Mouse (Mus musculus): ENCODE measurements around the gene Slc39a10.

DNA sequence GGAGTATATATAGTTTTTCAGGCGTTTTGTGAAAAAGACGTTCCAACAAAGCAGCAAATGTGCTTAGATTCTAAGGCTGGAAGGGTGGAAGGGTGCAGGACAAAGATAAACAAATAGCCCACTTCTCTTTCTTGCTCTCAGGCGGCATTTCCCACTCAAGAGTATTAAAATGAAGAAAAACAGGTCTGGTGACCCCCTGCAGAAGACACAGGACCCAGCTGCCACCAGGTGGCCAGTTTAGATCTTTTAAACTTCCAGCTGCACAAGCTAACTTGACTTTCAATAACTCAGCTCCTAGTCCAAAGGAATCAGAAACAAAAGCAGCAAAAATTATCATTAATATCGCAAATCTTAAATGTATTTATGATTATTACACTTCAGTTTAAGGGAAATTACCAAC, 36.2 kb downstream of the Slc39a10 start:
- TF ChIP-seq CTCF (IDR thresholded peaks at IDR 0.05; ENCODE audit: extremely low read depth, insufficient read depth, low read length) = no peak
- no peak for TF ChIP-seq POLR2A (IDR thresholded peaks at IDR 0.05; ENCODE audit: extremely low read depth, insufficient read depth, low read length)
